Mouse (Mus musculus) adrenal gland (tissue): ENCODE results near the gene Tmem160.

Source experiments
- intact Hi-C: fragments of 180-260 bp; cut with DNase I; formaldehyde crosslinking; loops from one replicate; pipeline ENCODE4 v1.15.1; 2025
- long read RNA-seq, 2 experiments: library from polyadenylated mRNA; unstranded; transcript quantifications; one replicate each; pipeline ENCODE4 v2.0.0; 2020; ENCODE audit warnings: borderline replicate concordance in 1 of 2; ENCODE audit not compliant: insufficient replicate concordance in 1 of 2

Tmem160 gene
- long read RNA-seq, experiment 1, transcript Tmem160-202 (3 exons, 699 nt), result minor isoform, 5 of 159 reads
- long read RNA-seq, experiment 1, transcript Tmem160-201 (3 exons, 815 nt), result major isoform, 134 of 159 reads
- long read RNA-seq, experiment 1, partial matches to known transcripts, result 19 of 159 reads
- long read RNA-seq, experiment 1, other reads (novel, unspliced or antisense), result 1 of 159 reads
- long read RNA-seq, experiment 2, transcript Tmem160-201 (3 exons, 815 nt), result major isoform, 129 of 142 reads
- long read RNA-seq, experiment 2, partial matches to known transcripts, result 10 of 142 reads
- long read RNA-seq, experiment 2, other reads (novel, unspliced or antisense), result 2 of 142 reads

DNA sequence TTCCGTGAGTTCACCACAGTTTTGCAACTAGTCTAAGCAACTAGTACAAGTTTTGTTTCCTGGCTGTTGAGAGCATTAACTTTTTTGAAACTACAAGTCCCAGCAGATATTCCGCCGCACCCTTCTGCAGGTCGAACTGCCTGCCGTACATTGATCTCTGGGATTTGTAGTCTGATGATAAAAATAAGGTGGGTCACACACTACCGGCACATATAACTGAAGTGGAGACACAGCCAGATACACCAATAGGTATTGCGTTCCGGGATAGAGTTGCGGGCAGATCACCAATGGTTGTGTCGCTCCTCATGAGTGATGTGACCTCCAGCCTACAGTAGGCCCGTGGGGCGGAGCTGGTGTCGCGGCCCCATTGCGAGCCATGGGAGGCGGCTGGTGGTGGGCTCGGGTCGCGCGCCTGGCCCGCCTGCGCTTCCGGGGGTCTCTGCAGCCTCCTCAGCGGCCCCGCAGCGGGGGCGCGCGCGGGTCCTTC is at the start of gene Tmem160:
Gene Tmem160 (plus strand): TSS at position 193 of the 487 bp plus-strand sequence.
- intact Hi-C loops, result no loop called here

DNA sequence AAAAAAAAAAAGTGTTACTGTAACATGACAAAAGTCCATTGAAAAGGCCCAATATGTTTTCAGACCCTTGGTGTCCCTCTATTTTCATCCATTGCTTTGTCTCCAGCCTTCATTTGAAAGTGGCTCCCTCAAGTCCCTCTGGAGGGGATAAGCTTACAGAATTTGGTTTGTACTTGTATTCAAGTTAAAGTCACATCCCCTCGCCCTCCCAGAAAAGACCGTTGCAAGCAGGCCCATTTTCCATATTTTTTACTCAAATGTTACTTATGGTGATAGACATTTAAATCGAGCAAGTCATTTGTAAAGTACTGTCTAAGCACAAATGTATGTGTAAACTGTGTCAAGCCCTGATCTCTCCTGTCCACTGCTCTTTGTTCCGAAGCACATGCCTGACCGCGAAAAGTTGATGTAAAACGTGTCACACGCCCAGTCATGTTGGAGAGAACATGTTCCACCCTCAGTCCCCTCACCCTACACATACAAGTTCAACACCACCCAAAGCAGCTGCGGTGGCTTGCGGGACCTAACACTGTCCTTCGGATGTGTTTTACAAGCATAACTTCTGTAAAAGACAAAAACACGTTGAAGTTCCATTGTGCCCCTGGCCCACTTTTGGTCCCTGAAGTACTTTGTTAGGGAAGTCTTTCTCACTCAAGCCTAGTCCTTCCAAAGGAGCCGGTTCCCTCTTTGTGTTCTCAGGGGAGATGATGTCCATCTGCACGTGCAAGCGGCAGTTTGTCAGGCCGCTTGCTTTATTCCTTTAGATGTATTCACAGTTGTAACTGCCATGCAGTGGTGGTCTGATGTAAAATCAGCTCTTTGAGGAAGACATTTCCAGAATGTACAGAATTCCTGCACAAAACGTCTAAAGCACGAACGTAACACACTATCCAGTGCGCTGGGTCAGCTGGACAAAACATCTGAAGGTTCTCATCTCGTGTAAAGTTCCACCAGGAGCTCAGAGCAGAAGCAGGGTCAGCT is 49.3 kb upstream of the Tmem160 start:
- intact Hi-C loops, result no loop called here

DNA sequence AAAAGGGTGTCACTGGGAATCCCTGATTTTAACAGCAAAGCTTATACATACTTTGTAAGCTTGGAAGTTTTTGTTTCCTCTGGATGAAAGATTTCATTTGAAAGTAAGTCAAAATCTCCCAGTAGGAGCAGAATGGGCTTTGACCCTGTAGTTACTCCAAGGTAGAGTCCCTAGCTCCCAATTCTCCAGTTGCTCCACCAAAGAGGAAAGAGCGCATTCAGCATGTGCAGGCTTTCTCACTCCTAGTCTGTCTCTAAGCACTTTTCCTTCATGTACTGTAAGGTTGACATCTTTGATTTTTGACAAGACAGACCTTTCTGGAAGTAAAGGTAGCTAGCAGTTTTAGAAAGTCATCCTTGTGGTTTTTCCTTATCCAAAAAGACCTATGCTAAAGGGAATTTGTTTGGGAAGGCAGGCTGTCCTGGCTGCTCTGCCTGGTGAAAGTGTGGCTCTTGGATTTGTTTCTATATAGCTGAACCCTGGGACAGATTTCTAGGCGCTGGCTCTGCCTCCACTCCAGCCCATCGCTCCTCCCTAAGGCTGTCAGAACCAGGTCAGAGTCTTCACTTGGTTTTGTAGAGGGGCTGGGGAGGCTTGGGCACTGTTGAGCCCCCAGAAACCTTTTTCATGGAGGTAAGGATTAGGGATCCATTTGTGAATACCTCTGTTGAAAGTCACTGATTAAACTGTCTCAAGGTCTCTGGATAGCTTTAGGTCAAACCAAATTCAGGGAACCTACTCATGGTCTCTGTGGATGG is 48.1 kb upstream of the Tmem160 start:
- intact Hi-C loops, result no loop called here

DNA sequence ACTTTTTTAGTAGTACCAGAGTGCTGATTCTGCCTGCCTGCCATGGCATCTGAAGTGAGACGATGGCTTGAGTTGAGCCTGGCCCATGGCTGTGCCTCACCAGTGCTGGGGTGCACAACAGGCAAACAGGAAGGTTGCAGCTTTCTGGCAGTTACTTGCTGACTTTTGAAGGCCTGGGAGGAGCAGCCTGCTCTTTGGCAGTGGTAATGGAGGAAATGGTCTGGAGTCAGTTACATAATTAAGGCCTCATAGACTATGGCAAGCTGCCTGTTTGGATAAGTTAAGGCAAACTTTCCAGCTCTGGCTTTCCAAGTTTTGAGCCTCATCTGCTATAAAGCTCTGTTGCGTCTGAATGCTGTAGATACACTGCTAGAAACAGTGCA is 47.5 kb upstream of the Tmem160 start:
- intact Hi-C loops, result no loop called here

DNA sequence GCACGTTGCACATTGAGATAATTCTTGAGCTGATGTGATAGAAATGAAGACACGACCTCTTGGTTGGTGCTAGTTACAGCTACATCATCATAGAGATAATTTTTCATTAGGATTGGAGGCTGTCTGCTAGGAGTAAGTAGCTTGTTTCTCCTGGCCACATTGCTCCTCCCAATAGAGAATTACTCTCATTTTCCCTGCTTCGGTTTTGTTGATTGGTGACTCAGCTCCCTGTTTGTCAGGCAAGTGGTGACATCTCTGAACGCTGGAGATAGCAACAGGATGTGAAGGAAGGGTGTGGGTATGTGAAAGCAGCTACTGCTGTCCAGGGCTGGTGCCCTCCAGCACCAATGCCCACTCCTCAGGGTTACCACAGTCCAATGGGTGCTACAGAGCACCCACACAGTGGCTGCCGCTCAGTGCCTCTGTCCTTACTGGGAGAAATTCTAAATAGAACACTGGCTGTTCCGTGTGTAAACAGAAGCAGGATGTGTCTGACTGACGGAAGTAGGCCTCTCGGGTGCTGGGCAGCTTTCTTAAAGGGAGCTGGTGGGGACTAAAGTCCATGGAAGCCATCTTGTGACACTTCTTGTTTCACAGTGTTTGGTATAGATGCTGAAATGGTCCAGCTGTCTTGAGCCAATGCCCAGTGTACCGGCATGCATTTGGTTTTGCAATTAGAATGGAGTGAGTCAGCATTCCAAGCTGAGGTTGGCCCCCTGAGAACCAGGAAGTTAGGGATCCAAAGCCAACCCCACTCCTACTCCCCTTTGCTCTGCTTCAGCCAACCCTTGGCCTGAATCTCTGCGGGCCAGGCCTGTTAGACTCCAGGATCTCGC is 46.8 kb upstream of the Tmem160 start:
- intact Hi-C loops, result no loop called here

DNA sequence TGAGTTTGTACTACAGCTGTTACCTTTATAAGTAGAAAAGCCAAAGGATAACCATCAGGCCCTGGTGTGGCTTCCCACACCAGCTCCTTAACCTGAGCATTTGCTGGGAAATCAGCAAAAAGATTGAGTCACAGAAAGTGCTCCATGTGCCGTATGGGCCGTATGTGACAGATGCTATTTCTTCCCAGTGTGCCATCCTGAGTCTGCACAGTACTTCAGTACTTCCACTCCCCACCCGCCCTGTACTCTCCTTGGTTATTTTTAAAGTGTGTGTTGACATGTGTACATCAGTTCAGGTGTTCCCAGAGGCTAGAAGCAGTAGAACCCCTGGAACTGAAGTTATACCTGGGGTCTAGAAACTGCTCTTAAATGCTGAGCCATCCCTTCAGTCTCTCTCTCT is 45.6 kb upstream of the Tmem160 start:
- intact Hi-C loops, result no loop called here

DNA sequence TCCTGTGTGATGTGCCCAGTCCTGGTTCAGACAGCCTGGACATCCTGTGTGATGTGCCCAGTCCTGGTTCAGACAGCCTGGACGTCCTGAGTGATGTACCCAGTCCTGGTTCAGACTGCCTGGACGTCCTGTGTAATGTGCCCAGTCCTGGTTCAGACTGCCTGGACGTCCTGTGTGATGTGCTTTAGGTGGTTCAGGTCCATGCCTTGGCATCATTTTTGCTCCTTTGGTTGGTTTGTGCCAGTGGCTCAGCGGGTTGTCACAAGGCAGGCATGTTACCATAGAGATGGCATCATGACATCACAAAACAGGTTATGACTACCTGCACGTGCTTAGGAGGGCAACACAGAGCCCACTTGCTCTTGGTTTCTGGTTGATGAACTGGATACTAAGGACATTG is 41.5 kb upstream of the Tmem160 start:
- intact Hi-C loops, result no loop called here

DNA sequence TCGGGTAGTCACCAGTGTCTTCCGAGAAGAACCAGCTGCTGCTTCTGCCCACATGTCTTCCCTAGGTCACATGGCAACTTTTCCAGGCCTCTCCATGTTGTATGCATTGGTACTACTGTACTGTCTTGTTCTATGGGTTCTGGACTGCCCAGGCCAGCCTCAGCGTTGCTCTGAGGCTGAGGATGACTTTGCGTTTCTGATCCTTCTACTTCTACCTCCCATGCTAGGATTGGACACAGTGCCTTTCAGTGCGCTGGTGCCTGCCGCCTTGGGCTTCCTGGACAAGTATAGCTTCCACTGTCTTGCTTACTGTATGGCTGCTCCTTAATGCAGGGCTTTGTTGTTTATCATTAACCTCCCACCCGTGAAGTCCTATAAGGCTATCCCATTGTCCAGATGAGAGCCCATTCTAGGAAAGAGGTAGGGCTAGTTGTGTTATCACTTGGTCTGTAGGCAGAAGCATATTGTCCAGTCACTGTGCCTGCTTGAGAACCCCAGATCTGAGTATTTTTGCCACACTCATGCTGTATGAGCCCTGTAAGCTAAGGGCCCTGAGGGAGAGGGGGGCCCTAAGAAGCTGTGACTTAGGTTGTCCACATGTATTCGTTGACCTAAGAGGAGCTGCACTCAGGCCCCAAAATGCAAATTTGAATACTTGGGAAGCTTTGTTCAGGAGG is 40.2 kb upstream of the Tmem160 start:
- intact Hi-C loops, result no loop called here

DNA sequence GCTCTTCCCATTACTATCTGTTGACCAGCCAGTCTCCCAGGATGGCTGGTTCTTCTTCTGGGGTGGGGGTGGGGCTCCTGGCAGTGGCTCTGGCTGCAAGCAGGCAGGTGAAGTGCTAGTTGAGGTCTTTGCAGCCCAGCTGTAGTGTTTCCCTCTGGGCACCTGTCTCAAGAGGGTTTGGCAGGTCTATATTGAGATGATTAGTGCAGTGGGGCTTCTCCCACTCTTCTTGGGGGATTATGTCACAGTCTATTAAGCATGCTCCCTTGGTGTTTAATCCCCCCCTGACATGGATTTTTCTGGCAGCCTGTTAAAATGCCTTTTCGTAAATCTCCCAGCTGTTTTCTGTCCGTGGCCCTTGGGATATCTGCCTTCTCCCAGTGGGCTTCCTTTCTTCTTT is 39.6 kb upstream of the Tmem160 start:
- intact Hi-C loops, result no loop called here

DNA sequence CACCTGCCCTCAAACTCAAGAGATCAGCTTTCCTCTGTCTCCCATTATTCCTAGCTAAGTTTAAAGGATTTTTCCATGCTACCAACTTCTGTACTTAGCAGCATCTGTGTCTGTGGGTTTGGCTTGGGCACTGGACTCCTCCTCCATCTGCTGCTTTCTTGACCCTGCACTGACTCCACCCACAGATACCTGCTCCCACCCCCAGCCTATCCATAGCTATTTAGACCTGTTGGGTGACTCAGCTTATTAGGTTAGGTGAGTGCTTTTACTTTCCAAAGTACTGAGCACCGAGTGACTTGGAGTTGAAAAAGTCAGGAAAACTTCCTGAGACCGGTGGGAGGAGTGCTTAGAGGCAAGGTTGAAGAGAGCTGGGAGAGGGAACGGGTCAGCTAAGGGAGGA is 37.2 kb upstream of the Tmem160 start:
- intact Hi-C loops, result no loop called here

DNA sequence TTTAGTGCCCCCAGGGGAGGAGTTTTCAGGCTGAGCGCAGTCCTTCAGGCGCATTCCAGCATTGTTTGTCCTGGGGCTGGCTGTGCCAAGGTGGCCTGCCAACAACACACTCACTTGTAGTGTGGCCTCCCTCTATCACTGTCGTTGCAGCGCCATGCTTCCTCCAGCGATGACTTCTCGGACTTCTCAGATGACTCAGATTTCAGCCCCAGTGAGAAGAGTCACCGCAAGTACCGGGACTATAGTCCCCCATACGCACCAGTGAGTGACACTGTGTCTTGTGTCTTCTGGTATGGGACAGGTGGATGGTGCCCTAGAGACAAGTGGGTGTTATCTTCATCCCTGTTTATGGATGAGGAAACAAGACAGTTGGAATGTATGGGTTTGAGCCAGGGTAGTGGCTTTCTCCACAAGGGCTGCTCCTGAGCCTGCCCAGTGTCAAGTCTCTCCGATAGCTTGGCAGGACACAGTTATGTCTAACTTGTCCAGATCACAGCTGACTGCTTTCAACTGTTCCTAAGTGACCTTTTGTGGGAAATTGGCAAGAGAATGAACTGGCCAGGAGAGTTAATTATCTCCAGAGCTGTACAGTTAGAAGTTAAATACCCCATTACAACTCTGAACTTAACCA is 35.3 kb upstream of the Tmem160 start:
- intact Hi-C loops, result no loop called here

DNA sequence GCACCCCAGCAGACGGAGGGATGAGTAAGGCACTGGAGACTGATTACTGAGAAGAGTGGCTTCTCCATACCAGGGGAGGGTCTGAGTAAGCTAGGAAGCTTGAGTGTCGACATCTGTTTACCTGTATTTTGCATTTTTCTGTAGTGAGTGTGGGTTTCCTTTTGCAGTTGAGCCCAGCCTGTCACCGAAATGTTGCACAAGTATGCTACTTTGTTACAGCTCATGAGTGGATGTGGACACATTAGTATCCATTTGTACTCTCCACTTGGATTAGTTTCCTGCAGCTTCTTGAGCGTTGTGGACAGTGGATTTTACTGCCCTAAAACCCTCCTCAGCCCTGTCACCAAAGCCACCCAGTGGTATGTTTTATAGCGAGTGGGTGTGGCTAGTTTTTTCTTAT is 33.9 kb upstream of the Tmem160 start:
- intact Hi-C loops, result no loop called here

DNA sequence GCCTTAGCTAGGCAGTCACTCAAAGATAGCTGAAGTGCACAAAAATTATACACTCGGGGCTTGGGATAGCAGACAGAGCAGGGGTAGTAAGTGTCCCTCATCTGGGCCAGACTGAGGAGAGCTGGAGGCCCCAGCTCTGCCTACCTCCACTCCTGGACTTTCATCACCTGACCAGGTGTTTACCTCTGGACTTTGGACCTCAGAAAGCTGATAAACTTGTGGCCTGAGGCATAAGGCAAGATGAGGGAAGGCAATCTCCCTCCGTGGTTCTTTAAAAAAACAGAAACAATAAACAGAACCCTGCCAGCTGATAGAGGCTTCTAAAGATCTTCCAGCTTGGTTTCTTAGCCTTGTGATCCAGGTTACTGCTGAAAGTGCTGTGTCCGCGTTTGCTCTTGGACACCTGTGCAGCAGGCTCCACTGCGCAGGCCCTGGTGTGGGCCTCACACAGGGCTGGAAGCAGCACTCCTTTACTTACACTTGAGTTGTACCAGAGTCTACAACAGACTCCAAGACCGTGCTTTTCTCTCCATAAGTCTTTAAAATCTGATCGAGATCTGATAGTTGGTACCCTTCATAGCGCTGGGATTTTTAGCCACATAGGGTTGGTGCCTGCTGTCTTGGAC is 32.0 kb upstream of the Tmem160 start:
- intact Hi-C loops, result no loop called here

DNA sequence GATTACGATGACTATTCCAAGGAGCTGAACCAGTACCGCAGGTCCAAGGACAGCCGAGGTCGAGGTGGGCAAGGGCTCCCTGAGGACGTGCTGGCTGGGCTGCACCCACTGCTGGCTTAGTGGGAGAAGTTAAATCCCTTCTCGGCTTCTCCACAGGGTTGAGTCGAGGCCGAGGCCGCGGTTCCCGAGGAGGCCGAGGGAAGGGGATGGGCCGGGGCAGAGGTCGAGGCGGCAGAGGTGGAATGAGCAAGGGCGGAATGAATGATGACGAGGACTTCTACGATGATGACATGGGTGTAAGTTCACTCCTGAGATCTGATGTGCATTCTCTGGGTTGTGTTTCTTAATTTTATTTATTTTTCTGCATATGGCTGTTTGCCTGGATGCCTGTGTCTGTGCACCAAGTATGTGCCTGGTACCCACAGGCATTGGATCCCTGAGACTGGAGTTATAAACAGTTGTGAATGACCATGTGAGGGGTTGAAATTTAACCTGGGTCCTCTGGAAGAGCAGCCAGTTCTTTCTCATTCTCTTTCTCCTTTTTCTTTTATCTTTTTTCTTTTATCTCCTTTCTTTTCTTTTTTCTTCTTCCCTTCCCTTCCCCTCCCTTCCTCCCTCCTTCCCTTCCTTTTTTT is 30.2 kb upstream of the Tmem160 start:
- intact Hi-C loops, result no loop called here

DNA sequence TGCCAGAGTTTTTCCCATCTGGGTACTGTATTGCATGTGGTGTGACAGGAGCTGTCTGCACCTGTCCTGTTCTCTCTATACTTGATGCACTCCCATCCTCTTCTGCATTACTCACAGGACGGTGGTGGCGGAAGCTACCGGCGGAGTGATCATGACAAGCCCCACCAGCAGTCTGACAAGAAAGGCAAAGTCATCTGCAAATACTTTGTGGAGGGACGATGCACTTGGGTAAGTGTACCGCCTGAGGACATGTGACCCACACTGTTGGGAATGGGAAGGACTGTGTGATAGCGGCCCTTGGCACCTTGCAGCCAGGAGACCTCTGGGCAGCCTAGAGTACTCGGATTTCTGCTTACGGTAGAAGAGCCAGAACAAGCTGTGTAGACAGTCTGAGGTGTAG is 28.8 kb upstream of the Tmem160 start:
- intact Hi-C loops, result no loop called here

DNA sequence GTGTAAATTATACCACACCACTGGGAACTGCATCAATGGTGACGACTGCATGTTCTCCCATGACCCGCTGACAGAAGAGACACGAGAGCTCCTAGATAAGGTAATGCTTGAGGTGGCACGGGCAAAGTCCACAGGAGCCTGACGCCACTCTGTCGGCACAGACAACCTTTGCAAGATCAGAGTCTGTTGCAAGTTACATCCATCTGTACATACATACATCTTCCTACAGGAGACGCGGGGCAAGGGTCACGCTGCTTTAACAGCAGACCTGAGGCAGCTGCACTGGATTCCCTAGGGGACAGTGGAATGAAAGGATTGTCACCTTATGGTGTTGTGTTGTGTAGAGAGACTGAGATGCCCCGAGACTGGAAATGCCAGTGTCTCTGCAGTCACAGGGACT is 26.9 kb upstream of the Tmem160 start:
- intact Hi-C loops, result loop anchor here (2.0 kb wide), 1 partner anchor 29 kb away; no protein-coding TSS in a partner anchor

DNA sequence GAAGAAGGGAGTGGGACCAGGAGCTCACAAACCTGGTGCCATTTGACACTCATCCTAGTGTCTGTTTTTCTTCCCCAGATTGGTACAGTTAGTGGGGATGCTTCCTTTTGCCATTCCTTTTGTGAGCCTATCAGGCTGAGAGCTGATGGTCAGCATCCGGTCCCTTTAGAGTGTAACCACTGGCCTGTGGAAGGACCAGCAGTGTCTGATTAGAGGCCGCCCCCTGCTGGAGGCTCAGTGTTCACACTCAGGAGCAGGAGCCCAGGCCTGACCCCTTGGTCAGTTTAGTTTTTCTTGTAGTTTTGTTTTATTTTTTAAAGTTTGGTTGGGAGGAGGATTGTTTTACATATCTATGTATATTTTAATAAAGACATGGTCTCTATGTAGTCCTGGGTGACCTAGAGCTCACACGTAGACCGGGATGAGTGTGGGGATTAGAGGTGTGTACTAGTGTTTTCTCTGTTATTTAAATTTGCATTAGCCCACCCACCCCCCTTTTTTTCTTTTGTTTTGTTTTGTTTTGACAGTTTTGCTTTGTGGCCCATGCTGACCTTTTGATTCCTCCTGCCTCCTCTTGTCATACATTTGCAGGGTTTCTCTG is 26.4 kb upstream of the Tmem160 start:
- intact Hi-C loops, result loop anchor here (2.0 kb wide), 1 partner anchor 29 kb away; no protein-coding TSS in a partner anchor

DNA sequence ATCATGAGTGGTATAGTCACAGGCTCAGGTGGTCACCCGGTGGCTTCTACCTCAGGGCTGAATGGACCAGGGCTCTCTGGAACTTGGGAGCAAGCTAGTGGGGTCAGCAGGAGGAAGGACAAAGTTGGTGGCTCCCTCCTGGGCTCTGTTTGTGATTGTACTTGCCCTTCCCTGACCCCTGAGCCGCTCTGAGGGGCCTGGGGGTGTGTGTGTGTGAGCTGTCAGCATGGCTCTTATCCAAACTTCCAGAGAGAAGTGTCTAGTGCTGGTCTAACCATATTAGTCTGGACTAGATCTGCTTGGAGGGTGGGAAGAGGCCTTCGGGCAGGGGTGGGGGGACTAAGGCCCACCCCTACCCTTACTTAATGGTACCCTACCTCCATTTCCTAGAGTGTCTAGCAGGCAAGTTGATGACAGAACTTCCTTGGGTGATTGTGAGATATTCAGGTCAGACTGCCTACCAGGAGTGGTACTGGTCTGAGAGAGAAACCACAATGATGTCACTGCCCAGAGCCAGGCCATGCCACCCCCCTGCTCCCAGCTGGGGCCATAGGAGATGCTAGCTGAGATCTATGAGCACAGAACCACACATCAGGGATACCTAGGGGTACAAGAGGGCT is 19.1 kb upstream of the Tmem160 start:
- intact Hi-C loops, result no loop called here
